Mouse (Mus musculus): ENCODE measurements around the gene Gm45234.

DNA sequence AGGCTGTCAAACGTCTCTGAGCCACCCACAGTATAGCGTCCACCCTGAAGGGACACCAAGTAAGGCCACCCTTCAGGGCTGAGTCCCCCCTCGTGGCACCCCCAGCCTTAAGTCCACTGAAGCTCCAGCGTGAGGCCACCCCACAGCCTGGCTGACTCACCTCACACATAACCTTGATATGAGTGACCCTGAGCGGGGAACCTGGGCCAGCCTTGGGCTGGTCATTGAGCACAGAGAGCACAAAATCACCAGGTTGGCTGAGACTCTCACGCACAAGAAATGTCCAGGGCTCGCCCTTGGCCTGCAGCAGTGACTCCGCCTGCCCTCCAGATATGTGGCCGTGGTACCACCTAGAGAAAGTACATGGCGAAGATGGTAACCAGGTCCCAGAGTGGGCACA, 27.2 kb downstream of the Gm45234 start:
- TF ChIP-seq CTCF (IDR thresholded peaks at IDR 0.05; ENCODE audit: low read depth) (no peak), EP300 (IDR thresholded peaks at IDR 0.05; ENCODE audit: low read depth) (no peak)

Measured in liver, embryonic 14.5 days (tissue).